Mouse (Mus musculus) kidney, postnatal 0 days (tissue): Measurements from ENCODE around the gene Ptafr. TPM values are rescaled to one million over a fixed set of nuclear protein-coding genes. Genes with fewer than 3 reads are reported as not detected.

Source experiments
- ATAC-seq: fragments of 200-750 bp; cut with Nextera tagmentation; replicated peaks from 2 replicates; pipeline ENCODE4 v1.8.0; 2017; ENCODE audit warnings: low read depth, moderate number of reproducible peaks, moderate TSS enrichment, moderate library complexity; ENCODE audit not compliant: low FRiP score
- DNase-seq: peaks from one replicate; pipeline ENCODE4 v3.0.0-alpha.2; 2016; ENCODE audit warnings: low spot score
- H3K27ac ChIP-seq: fragments of 300-500 bp; sonication (generic); 2 replicates; pipeline ENCODE4 v1.5.1; 2014; ENCODE audit warnings: mild to moderate bottlenecking
- H3K27me3 ChIP-seq: fragments of 300-500 bp; sonication (generic); 2 replicates; pipeline ENCODE4 v1.6.1; 2014; ENCODE audit warnings: low read length, mixed read lengths; ENCODE audit not compliant: insufficient read depth
- H3K36me3 ChIP-seq: fragments of 300-500 bp; sonication (generic); 2 replicates; pipeline ENCODE4 v1.6.1; 2014; ENCODE audit warnings: low read length, mixed read lengths; ENCODE audit not compliant: insufficient read depth
- H3K4me1 ChIP-seq: fragments of 300-500 bp; sonication (generic); replicated peaks from 2 replicates; pipeline ENCODE4 v1.6.1; 2014; ENCODE audit warnings: antibody characterized with exemption, low read length, mixed read lengths; ENCODE audit not compliant: insufficient read depth
- H3K4me2 ChIP-seq: fragments of 300-500 bp; sonication (generic); 2 replicates; pipeline ENCODE4 v1.6.1; 2014; ENCODE audit warnings: mild to moderate bottlenecking, low read length, moderate library complexity, mixed read lengths
- H3K4me3 ChIP-seq: fragments of 300-500 bp; sonication (generic); replicated peaks from 2 replicates; pipeline ENCODE4 v1.5.1; 2014; ENCODE audit warnings: low read depth, low read length
- H3K9ac ChIP-seq: fragments of 300-500 bp; sonication (generic); 2 replicates; pipeline ENCODE4 v1.6.1; 2014; ENCODE audit warnings: low read depth, low read length
- H3K9me3 ChIP-seq: fragments of 300-500 bp; sonication (generic); replicated peaks from 2 replicates; pipeline ENCODE4 v1.6.1; 2016; ENCODE audit warnings: low read length, inconsistent platforms, mixed read lengths
- CTCF ChIP-seq: IDR thresholded peaks from 2 replicates; pipeline ENCODE4 v1.5.1; 2016; ENCODE audit warnings: antibody characterized with exemption, low read depth, mild to moderate bottlenecking, moderate library complexity
- WGBS: fragments of 180-500 bp; shearing (Covaris S2); extraction: QIAGEN DNeasy Blood & Tissue Kit; methylation state at CpG from one replicate; pipeline ENCODE4 v1.1.7; 2014; 5-methylcytosine and 5-hydroxymethylcytosine counted together
- polyA plus RNA-seq: library from polyadenylated mRNA; unstranded; fragments of >200 nt; fragmentation: Nextera tagmentation; extraction: Ambion mirVana; gene quantifications from 2 replicates; pipeline ENCODE4 v1.2.1, GENCODE M21; 2015

The Ptafr gene
- polyA plus RNA-seq, 1 experiment from 2014 or later = 0.64 TPM

DNA sequence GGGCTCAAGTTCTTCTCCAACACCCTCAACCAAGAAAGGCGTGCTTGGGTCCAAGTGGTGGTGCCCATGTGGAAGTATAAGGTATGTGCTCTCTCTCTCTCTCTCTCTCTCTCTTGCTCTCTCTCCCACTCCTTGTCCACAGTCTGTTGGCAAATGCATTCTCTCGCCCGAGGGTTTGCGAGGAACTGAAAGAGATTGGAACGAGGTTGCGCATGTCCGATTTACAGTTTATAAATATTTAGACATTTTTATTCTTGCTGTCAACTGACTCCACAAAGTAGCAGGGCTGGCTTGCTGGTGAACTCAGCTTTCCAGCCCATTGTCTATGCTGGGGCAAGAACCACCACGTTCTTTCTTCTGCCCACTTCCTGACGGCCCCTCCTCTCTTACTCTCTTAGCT lies 7.3 kb downstream of the Ptafr start:
- Histone ChIP-seq H3K9ac (no peak overlapping the region), H3K27me3 (no peaks in the 10 kb centered on the region), H3K4me3 (no peak overlapping the region), H3K36me3 (no peaks in the 10 kb centered on the region), H3K9me3 (no peaks in the 10 kb centered on the region), H3K4me1 (no peaks in the 10 kb centered on the region), H3K4me2 (no peak overlapping the region), H3K27ac (no peak overlapping the region)
- WGBS = 67% methylated on average over 9 of the region's 9 CpGs
- TF ChIP-seq CTCF = no peak
- DNase-seq (no peak), ATAC-seq (no peak)

DNA sequence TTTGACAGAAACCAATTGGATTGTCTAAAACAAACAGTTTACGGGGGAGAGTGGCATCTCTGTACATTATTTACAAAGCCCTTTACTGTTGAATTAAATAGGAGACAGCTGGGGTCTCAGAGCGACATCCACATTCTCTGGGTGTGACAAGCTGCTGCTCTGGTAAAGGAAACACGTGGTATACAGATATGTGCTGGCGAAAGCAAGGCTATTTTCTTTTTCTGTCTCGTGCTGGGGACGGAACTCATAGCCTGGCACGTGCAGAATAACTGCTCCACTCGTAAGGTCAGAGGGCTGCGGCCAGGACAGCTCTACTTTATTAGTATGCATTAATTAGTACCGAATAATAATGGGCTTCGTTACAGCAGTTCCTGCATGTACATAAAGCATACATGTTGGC lies 9.5 kb downstream of the Ptafr start:
- no peak overlapping the region for H3K4me3 ChIP-seq
- no peak overlapping the region for H3K27ac ChIP-seq
- H3K4me1 ChIP-seq = no peaks in the 10 kb centered on the region
- DNase-seq (peak; percentile 47), ATAC-seq (no peak)
- 53% methylated on average over 11 of the region's 11 CpGs for WGBS
- H3K4me2 ChIP-seq = no peak overlapping the region
- TF ChIP-seq CTCF = no peak
- H3K27me3 ChIP-seq = no peaks in the 10 kb centered on the region
- H3K9me3 ChIP-seq = no peaks in the 10 kb centered on the region
- no peak overlapping the region for H3K9ac ChIP-seq
- H3K36me3 ChIP-seq = no peaks in the 10 kb centered on the region

DNA sequence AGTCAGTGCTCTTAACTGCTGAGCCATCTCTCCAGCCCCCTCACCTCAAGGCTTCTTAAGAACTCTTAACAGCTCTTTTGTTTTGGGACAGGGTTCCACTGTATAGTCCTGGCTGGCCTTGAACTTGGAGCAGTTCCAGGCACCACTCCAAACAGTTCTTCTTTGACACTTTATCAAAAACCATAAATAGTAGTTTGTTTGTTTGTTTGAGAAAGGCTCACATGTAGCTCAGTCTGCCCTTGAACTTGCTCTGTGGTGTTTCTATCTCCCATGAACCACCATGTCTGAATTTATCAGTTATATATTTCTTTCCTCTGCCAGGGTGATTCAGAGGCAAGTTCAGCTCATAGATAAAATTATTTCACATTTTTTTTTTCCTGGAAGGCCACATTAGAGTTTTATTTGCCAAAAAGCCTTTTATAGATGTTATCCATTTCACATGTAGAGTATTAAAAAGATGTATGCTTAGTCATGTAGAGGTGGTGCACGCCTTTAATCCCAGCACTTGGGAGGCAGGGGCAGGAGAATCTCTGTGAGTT lies 11.0 kb downstream of the Ptafr start:
- no peak overlapping the region for H3K9ac ChIP-seq

DNA sequence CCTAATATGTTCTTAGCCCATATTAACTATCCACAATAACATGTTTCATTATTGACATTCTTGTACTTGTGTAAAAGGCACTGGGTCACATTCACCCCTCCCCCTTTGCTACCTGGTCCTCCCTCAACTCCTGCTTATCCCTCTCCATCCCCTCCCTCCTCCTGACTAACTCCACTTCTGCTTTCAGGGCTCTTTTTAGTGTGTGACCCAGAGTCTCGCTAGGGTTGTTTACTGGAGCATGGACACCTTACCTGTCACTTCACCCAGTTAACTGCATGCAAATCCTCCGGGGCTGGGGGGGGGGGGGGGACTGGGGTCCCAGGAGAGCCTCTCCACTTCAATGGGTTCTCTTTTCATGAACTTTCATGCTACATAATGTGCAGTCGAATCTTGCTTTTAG lies 19.9 kb downstream of the Ptafr start:
- no peak for TF ChIP-seq CTCF
- H3K27me3 ChIP-seq = no peaks in the 10 kb centered on the region
- no peak for ATAC-seq

More for the DNA sequence above, 11.0 kb downstream of the Ptafr start:
- H3K4me1 ChIP-seq = no peaks in the 10 kb centered on the region
- no peak overlapping the region for H3K4me2 ChIP-seq
- no peak overlapping the region for H3K27ac ChIP-seq
- ATAC-seq (no peak), DNase-seq (no peak)
- H3K4me3 ChIP-seq = no peak overlapping the region
- no peaks in the 10 kb centered on the region for H3K9me3 ChIP-seq
- H3K36me3 ChIP-seq = no peaks in the 10 kb centered on the region
- WGBS = 89% methylated on average over 1 of the region's 1 CpGs
- H3K27me3 ChIP-seq = no peaks in the 10 kb centered on the region
- no peak for TF ChIP-seq CTCF

DNA sequence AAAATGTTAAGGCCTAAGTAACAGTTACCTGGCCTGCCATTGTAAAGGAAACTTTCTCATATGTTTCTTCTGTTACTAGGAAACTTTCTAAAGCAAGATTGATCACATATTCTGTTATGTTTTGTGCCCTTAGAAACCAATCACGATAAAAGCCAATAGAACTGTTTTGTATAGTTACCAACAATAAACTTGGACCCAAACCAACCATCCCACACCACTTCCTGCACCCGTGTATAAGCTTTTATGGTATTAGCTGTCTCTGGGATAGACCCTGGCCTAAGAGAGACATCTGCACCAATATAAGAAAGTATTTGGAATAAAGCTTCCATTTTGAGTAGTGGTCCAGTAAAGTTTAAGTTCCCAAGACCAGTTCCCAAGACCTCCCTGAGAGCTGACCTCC lies 21.1 kb downstream of the Ptafr start:
- Histone ChIP-seq H3K4me3 (no peak overlapping the region), H3K27me3 (no peaks in the 10 kb centered on the region), H3K4me1 (no peaks in the 10 kb centered on the region), H3K36me3 (no peaks in the 10 kb centered on the region), H3K9me3 (no peaks in the 10 kb centered on the region), H3K4me2 (no peak overlapping the region), H3K9ac (no peak overlapping the region), H3K27ac (no peak overlapping the region)
- DNase-seq (no peak), ATAC-seq (no peak)
- TF ChIP-seq CTCF = no peak
- WGBS = 79% methylated on average over 2 of the region's 2 CpGs

More for the DNA sequence above, 19.9 kb downstream of the Ptafr start:
- no peak for DNase-seq
- 43% methylated on average over 3 of the region's 3 CpGs for WGBS
- Histone ChIP-seq H3K27ac (no peak overlapping the region), H3K9ac (no peak overlapping the region), H3K36me3 (no peaks in the 10 kb centered on the region), H3K4me3 (no peak overlapping the region), H3K4me2 (no peak overlapping the region), H3K9me3 (no peaks in the 10 kb centered on the region), H3K4me1 (no peaks in the 10 kb centered on the region)

GRCm38 (mm10) chr4:132586282-132586681 lies 22.4 kb downstream of the Ptafr start:
- Histone ChIP-seq H3K27ac (no peak overlapping the region), H3K9ac (no peak overlapping the region), H3K4me2 (no peak overlapping the region), H3K27me3 (no peaks in the 10 kb centered on the region), H3K4me1 (no peaks in the 10 kb centered on the region), H3K36me3 (no peaks in the 10 kb centered on the region), H3K4me3 (no peak overlapping the region), H3K9me3 (no peaks in the 10 kb centered on the region)
- WGBS = 98% methylated on average over 4 of the region's 4 CpGs
- ATAC-seq (no peak), DNase-seq (no peak)
- no peak for TF ChIP-seq CTCF

GRCm38 (mm10) chr4:132588512-132588911 lies 24.6 kb downstream of the Ptafr start:
- no peak for TF ChIP-seq CTCF
- Histone ChIP-seq H3K36me3 (no peaks in the 10 kb centered on the region), H3K27ac (no peak overlapping the region), H3K4me1 (no peaks in the 10 kb centered on the region), H3K27me3 (no peaks in the 10 kb centered on the region), H3K4me2 (no peak overlapping the region), H3K9me3 (no peaks in the 10 kb centered on the region), H3K9ac (no peak overlapping the region), H3K4me3 (no peak overlapping the region)
- ATAC-seq (no peak), DNase-seq (no peak)
- 64% methylated on average over 3 of the region's 3 CpGs for WGBS
